Mouse (Mus musculus) T-helper 1 cell (primary cell): ENCODE results near the gene Olfr1240.

ENCODE experiments used
- in situ Hi-C: fragments of 300-600 bp; cut with MboI, MseI; formaldehyde crosslinking; loops from one replicate; pipeline ENCODE4 v1.15.1; 2025; ENCODE audit warnings: high pct_unique_total_duplicates

Olfr1240 gene

DNA sequence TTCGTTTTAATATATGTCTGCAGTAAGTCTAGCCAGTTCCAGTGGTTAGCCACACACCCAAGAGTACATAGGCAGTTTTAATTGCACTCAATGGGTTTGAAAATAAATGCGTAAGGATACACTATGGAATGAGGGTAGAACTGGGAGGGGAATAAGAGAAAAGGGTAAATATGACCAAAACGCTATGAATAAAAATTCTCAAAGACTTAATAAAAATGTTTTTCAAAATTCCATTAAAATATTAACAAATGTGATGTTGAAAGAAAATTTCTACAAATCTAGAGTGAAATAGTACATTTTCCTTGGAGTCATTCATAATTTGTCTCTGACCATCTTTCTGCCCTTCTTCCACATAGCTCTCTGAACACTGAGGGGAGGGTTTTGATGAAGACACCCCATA is at the start of gene Olfr1240:
Olfr1240 (minus strand) TSS at position 101 of the 400 bp plus-strand sequence.
- in situ Hi-C loops = no loop called here

DNA sequence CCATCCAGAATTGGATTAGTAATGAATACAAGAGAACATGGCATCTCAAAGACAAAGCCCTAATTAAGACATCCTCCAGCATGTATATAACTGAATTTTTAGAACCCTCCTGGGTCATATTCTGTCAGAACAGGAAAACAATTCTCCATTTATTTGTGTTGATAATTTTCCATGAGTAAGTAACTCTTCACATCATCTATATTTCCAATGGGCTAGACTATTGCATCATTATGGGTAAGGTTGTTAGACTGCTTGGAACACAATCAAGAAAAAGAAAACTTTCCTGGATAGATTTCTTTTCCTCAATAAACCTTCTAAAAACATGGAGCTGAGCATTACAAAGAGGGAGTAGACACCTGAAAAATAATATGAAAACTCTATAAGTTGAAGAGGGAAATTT is 44.2 kb upstream of the Olfr1240 start, which contains the start of gene Olfr1241:
Olfr1241 (minus strand) TSS at position 101 of the 400 bp plus-strand sequence.
- in situ Hi-C loops = no loop called here

- in situ Hi-C loops = no loop called here
Observed at GRCm38 (mm10) chr2:89420307-89420706, 22.5 kb downstream of the Olfr1240 start, which contains the start of gene Olfr1239. Olfr1239 (minus strand) TSS chr2:89420407.

- in situ Hi-C loops = no loop called here
Observed at GRCm38 (mm10) chr2:89414557-89414956, 28.2 kb downstream of the Olfr1240 start.

DNA sequence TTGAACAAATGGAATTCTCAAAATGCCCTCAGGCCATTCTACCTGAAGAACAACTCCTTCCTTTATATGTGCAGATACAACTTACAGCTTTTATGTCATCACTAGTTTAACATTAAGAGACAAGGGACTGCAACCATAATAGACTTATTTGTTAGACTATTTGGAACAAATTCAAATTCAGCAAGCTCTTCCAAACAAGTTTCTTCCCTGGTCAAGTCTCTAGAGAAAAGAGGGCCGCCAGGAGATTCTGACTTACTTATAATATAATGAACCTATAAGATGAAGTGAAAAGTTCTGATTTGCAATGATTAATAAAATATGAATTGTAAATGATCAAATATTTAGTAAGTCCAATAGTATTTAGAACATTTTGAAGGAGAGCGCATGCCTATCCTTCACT is 33.2 kb downstream of the Olfr1240 start, which contains the start of gene Olfr1238:
Olfr1238 (minus strand) TSS at position 101 of the 400 bp plus-strand sequence.
- in situ Hi-C loops = no loop called here

GRCm38 (mm10) chr2:89400882-89401281 is 41.9 kb downstream of the Olfr1240 start:
- in situ Hi-C loops = no loop called here
